Mouse (Mus musculus): Measurements from ENCODE around the gene Dlgap4.

- TF ChIP-seq CTCF (IDR thresholded peaks at IDR 0.05; ENCODE audit: control insufficient read depth, insufficient read depth, insufficient replicate concordance, low read depth, low read length) (no peak), POLR2A (IDR thresholded peaks at IDR 0.05; ENCODE audit: control insufficient read depth, low read depth, low read length) (no peak)
Observed at GRCm38 (mm10) chr2:156651019-156651418, 37.5 kb downstream of the Dlgap4 start.

All from testis, adult 2 months (tissue).